Mouse (Mus musculus) urinary bladder, postnatal 4 days (tissue): ENCODE results near the gene Pitpnc1.
"Not testable (repeated sequence)": the region's sequence is repeated elsewhere in the genome, so short reads cannot be mapped to it uniquely, and the experiment has no call there.

ENCODE experiments used
- DNase-seq, 2 experiments: peaks; one replicate each; pipeline ENCODE4 v3.0.0; 2021 to 2022; ENCODE audit warnings: low spot score in 2 of 2

The Pitpnc1 gene

GRCm38 (mm10) chr11:107470521-107471041, at the start of gene Pitpnc1:
Pitpnc1 (minus strand) TSS chr11:107470699.
- peak; percentile 80 to 82 for DNase-seq

GRCm38 (mm10) chr11:107518645-107519429, 48.3 kb upstream of the Pitpnc1 start:
- no peak for DNase-seq

GRCm38 (mm10) chr11:107516387-107516786, 45.9 kb upstream of the Pitpnc1 start:
- no peak for DNase-seq

GRCm38 (mm10) chr11:107513047-107513446, 42.5 kb upstream of the Pitpnc1 start:
- no peak for DNase-seq

- peak in 1 of 2 experiments; percentile 67 for DNase-seq
These were observed 41.5 kb upstream of the Pitpnc1 start for GRCm38 (mm10) chr11:107511954-107512353.

- DNase-seq = no peak
These were observed 40.1 kb upstream of the Pitpnc1 start for GRCm38 (mm10) chr11:107510362-107511269.

GRCm38 (mm10) chr11:107509631-107510338, 39.3 kb upstream of the Pitpnc1 start:
- no peak for DNase-seq

GRCm38 (mm10) chr11:107506260-107506659, 35.8 kb upstream of the Pitpnc1 start:
- DNase-seq = no peak

GRCm38 (mm10) chr11:107504364-107504763, 33.9 kb upstream of the Pitpnc1 start:
- DNase-seq = not testable (repeated sequence)

- DNase-seq = no peak
These were observed 32.3 kb upstream of the Pitpnc1 start for GRCm38 (mm10) chr11:107502801-107503200.

GRCm38 (mm10) chr11:107484341-107484740, 13.8 kb upstream of the Pitpnc1 start:
- no peak for DNase-seq

- no peak for DNase-seq
These were observed 9.3 kb upstream of the Pitpnc1 start for GRCm38 (mm10) chr11:107479862-107480203.

GRCm38 (mm10) chr11:107479053-107479861, 8.8 kb upstream of the Pitpnc1 start, which contains the start of gene Psmd12:
Psmd12 (plus strand) TSS chr11:107479484.
- peak; percentile 93 to 98 for DNase-seq

- no peak for DNase-seq
These were observed 2.8 kb upstream of the Pitpnc1 start for GRCm38 (mm10) chr11:107473137-107473820.

- DNase-seq = no peak
These were observed 1.8 kb upstream of the Pitpnc1 start for GRCm38 (mm10) chr11:107472304-107472703.

- DNase-seq = no peak
These were observed 697 bp upstream of the Pitpnc1 start for GRCm38 (mm10) chr11:107471071-107471720.

GRCm38 (mm10) chr11:107469523-107470371, 752 bp downstream of the Pitpnc1 start:
- DNase-seq = peak; percentile 59 to 69

- DNase-seq = peak; percentile 73 to 77
These were observed 1.4 kb downstream of the Pitpnc1 start for GRCm38 (mm10) chr11:107469031-107469522.
